Mouse (Mus musculus) spleen, postnatal 10 days (tissue): ENCODE data around the gene Olfr104-ps.

ENCODE experiments used
- DNase-seq, 2 experiments: peaks; one replicate each; pipeline ENCODE4 v3.0.0; 2021 to 2022; ENCODE audit warnings: low spot score in 2 of 2

The Olfr104-ps gene

DNA sequence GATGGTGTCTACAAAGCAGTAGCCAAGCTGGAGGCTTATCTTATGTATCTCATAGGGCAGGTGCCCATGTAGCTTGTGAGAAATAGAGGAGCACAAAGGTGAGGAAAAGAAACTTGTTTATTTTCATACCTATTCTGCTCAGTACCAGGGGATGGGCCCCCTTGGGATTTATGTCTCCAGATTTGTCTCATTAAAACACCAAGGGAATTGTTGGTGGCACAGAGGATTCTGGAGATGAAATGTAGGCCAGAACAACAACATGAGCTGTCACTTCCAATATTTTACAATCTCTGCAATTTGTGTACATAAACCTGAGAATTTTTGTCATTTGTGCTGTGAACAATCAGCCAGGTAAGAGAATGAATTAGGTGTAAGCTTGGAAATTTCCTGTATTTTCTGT lies at the start of gene Olfr104-ps:
Gene Olfr104-ps, plus strand, starts transcription at position 301 of the 400 bp plus-strand sequence.
- DNase-seq, result no peak

DNA sequence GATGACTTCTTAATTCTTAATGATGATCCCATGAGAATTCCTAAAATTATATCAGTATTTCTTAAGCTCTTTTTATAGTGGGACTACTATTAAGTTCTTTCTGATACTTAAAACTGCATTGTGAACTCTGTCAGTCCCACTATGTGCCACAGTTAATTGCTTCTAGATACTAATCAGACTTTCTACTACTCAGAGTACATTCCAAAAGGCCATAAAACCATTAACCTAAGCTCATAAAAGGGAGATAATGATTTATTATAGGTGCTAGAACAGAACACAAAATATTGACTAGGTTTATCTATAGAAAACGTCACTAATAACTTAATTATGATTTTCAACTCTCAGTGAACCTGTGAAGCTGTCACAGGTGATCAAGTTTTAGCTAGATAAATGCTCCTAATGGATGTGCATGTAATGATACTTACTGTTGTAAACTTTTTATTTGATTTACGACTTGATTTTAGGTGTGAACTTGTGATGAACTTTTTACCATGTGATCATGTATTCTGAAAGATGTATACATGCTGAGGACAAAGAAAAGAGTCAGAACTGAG lies 49.2 kb upstream of the Olfr104-ps start:
- no peak for DNase-seq

DNA sequence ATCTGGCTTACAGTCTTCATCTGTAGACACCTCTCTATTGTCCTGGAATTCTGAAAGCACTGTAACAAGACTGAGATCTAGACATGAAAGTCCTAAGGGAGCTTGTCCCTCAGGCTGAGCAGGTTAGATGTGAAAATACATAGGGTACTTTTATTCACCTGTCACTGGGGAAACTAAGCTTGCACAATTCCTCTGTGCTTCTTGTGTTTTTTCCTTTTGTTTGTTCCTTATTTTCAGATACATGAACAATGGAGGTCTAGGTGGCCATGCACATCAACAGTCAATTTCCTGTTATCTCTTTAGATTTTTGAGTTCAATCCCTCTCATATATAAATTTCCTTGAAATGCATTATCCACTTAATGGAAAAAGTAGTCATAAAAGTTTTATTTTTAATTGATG lies 42.4 kb upstream of the Olfr104-ps start, which contains the start of gene Olfr102:
Gene Olfr102, minus strand, starts transcription at position 101 of the 400 bp plus-strand sequence.
- no peak for DNase-seq

DNA sequence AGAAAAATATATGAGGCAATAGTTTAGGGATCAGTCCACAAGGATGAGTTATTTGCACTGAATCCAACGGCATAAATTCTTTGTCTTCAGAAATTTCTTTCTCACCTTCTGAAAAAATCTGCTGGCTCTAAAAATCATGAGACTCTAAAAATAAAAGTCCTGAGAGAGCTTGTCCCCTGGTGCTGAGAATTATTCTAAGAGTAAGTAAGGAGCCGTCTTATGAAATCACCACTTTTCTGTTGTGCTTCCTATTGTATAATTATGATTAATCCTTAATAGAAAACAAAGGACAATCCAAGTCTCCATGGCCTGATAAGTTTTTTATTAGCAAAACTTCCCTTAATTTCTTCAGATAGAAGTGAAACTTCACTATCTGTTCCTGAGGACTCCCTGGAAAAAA lies 19.8 kb upstream of the Olfr104-ps start, which contains the start of gene Olfr103:
Gene Olfr103, minus strand, starts transcription at position 101 of the 400 bp plus-strand sequence.
- DNase-seq, result no peak

DNA sequence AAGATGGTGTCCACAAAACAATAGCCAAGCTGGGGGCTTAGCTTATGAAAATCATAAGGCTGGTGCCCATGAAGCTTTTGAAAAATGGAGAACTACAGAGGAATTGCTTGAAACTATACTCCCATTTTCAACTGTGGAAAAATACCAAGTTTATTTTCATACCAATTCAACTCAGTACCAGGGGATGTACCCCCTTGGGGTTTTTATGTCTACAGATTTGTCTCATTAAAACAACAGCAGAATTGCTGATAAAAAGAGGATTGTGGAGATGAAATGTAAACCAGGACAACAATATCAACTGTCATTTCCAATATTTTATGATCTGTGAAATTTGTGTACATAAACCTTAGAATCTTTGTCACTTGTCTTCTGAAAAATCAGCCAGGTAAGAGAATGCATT lies 19.4 kb downstream of the Olfr104-ps start, which contains the start of gene Olfr105-ps:
Gene Olfr105-ps, plus strand, starts transcription at position 301 of the 400 bp plus-strand sequence.
- DNase-seq, result no peak

DNA sequence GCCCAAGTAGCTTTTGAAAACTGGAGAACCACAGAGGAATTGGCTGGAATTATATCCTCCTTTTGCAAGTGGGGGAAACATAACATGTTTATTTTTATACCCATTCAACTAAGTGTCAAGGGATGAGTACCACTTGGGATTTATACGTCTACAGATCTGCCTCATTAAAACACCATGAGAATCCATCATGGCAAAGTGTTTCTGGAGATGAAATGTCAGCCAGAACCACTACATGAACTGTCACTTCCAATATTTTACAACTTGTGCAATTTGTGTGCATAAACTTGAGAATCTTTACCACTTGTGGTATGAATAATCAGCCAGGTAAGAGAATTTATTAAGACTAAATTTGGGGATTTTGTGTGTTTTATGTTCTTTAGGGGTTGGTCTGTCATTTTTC lies 30.7 kb downstream of the Olfr104-ps start, which contains the start of gene Olfr106-ps:
Gene Olfr106-ps, plus strand, starts transcription at position 301 of the 400 bp plus-strand sequence.
- DNase-seq, result no peak

DNA sequence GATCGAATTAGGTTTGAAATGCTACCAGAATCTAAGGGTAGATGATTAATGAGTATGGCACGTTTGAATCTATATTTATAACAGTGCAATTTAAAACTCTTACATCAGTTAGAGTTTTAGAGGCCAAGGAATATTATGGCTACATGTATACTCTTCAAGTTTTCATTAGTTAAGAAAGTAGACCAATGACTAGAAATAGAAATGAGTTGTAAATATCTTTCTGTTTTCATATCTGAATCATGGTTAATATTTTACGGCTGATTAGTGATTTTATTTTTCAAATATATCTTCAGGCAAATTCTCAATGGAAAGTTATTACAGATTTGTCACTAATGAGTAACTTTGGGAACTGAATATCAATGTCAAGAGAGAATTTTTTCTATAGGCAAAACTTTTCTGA lies 39.5 kb downstream of the Olfr104-ps start, which contains the start of gene Olfr107:
Gene Olfr107, plus strand, starts transcription at position 301 of the 400 bp plus-strand sequence.
- DNase-seq, result no peak

DNA sequence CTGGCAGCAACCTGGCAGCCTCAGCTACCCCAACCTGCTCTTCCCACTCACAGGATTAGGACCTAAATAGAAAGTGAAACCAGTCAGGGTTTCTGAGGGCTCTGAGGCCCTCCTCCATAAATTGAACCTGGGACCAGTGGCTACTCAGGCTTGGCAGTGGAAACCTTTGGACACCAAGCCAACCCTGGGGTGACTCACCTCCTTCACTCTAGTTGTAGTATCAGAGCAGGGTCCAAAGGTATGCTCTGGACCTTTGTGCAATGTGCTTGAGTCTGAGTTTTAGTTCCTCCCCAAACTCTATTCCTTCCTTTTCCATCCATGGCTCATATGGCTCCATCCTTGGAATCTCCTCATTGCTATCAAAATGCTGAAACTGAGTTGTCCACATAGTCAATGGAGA lies 54.0 kb downstream of the Olfr104-ps start:
- DNase-seq, result no peak
